Mouse (Mus musculus): ENCODE data around the gene Ttc39a.

The Ttc39a gene

DNA sequence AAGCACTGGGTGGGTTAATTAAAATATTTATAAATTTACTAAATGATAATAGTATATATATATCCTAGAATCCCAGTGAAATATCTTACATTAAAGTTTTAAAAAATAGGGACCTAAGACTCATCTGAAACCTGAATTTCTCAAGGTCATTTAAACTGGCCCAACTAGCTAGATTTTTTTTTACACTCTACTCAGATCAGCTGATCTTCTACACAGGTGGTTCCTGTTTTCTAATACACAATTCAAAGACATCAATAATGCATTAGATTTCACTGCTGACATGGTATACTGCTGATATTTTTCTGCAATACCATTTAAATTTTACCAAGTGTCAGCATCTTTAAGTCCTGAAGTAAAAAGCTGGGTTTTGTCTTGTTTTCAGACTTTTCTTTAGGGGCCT lies 57.5 kb downstream of the Ttc39a start:
- no peak for DNase-seq

DNA sequence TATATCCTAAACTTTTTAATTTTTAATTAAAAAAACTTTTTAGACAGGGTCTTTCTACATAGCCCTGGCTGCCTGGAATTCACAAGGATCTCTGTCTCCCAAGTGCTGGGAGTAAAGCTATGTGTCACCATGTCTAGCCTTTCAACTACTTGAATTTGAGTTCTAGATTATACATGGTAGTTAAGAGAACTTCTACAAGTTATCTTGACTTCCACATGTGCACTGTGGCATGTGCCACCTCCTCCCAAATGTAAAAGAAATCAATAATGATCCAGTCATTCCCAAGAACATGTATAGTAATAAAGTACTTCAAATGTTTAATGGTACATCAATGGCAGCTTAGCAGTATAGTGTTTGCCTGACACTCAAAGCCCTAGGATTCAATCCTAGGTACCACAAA lies 61.3 kb downstream of the Ttc39a start:
- DNase-seq: peak; percentile 17

DNA sequence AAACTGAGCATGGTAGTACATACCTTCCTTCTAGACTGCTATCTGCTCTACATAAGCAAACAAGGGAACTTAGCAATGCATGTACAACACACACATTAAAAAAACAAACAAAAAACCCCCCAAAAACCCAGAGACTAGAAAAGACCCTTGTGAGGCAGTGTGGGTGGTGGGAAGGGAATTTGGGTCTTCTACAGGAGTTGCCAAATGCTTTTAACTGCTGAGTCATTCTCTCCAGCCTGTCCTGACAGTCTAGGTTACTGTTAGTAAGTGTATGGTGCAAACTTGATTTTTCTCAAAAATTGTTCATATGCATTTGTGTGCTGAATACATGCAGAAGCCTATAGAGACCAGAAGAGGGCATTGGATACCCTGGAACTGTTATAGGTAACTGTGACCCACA lies 65.2 kb downstream of the Ttc39a start:
- DNase-seq: no peak

GRCm38 (mm10) chr4:109472566-109472965 lies 66.1 kb downstream of the Ttc39a start:
- DNase-seq: no peak

- no peak for DNase-seq
Observed at GRCm38 (mm10) chr4:109475078-109475477, 68.7 kb downstream of the Ttc39a start.

DNA sequence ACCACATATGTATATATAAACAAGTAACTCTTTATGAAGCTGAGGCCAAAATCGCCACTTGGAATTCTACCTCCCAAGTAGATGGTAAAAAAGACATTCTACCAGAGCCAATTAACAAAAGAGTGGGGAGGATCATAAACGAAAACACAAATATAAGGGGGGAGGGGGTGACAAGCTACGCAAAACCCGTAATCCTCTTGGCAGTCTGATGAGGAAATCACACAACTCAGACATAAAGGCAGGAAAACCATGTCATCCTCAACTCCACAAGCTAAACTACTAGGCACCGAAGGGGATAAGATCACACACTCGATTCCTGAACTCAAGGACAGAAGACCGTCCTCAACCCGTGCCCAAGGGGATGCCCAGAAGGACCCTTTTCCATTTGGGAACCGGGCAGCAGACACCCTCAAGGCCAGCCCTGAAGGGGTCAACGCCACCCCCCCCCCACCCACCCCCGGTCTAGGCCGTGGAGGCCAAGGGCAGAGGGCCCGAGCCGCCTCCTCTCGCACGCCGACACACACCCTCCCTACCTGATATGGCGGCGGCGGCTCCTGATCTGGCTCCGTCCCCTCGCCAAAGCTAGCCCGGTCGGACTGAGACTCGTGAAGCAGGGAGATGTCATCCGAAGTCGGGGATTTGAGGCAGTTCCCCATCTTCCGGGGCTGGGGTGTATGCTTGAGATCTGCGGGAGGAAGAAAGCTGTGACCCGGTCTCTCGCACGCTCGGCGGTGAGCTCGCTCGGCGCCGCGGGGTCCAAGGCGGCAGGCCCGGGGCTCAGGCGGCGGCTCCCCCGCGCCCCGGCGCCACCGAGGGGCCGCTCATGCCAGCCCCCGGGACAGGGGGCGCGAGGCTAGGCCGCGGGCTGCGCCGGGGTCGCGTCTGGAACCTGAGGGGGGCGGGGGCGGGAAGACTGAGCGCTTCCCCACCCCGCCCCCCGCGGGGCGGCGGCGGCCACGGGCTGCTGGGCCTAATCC lies 69.4 kb downstream of the Ttc39a start:
- peak; percentile 96 for DNase-seq

GRCm38 (mm10) chr4:109476554-109477014 lies 70.2 kb downstream of the Ttc39a start:
- peak; percentile 99 for DNase-seq

DNA sequence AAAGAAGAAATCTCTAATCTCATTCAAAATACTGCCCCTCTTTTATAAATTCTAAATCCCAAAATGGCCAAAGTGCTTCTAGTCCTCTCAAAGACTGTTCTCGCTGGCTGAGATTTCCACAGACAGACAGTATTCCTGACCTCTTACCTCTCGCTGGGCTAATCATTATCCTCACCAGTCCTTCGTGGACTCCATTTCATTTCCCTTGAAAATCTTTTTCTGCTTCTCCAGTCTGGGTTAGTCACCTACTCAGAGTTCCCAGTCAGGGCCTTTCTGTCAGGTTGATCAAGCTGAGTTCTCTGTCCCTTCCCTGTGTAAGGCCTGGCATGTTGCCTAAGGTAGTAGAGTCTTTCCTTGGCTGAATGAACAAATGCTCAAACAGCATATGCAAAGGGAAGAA lies 71.0 kb downstream of the Ttc39a start:
- peak; percentile 51 for DNase-seq

- peak; percentile 64 for DNase-seq
Observed at GRCm38 (mm10) chr4:109481424-109481823, 75.0 kb downstream of the Ttc39a start.

DNA sequence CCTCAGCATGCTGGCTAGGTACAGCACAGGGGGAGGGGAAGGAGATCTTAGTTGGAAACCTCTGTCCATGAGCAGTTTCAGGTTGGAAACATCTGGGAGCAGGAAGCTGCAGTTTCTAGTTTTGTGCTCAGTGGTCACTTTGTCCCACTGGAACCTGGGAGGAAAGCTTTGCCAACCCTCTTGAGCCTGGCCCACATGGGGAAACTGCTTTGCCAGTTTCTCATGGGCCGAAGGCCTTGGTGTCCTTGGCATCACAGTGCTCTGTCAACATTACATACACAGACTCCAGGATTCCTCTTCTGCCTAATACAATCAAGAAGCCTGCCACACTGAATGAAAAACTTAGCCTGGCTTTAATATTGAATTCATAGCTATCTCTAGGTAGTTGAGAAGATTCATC lies 76.3 kb downstream of the Ttc39a start:
- DNase-seq: peak; percentile 86

GRCm38 (mm10) chr4:109484621-109485020 lies 78.2 kb downstream of the Ttc39a start, which contains the start of gene Rnf11:
Gene Rnf11, minus strand, starts transcription at chr4:109484728.
- DNase-seq: peak; percentile 84

DNA sequence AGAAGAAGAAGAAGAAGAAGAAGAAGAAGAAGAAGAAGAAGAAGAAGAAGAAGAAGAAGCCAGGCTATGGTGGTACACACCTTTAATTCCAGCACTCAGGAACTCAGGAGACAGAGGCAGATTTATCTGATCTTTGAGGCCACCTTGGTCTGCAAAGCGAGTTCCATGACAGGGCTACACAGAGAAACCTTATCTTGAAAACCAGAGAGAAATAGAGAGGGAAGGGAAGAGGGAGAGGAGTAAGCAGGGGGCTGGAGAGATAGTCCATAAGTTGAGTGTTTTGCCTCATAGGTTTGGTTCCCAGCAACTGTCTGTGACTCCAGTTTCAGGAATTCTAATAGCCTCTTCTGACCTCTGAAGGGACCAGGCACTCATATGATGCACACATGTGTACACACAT lies 82.4 kb downstream of the Ttc39a start:
- DNase-seq: peak; percentile 35

- DNase-seq: peak; percentile 72
Observed at GRCm38 (mm10) chr4:109493581-109493980, 87.2 kb downstream of the Ttc39a start.

Data from heart, adult 11 months (tissue).